Mouse (Mus musculus): ENCODE results near the gene Dcun1d2.

- TF ChIP-seq CTCF (IDR thresholded peaks at IDR 0.05; ENCODE audit: extremely low read depth, insufficient read depth, insufficient read length, insufficient replicate concordance) (no peak), POLR2A (IDR thresholded peaks at IDR 0.05; ENCODE audit: low read depth, low read length) (no peak)
These were observed 47.2 kb downstream of the Dcun1d2 start for GRCm38 (mm10) chr8:13240691-13241090.
